Mouse (Mus musculus) T-helper 2 cell (primary cell): ENCODE results near the gene Tmem209.

ENCODE experiments used
- in situ Hi-C: fragments of 300-600 bp; cut with MboI, MseI; formaldehyde crosslinking; loops from one replicate; pipeline ENCODE4 v1.15.1; 2025; ENCODE audit warnings: high pct_unique_total_duplicates

The Tmem209 gene

GRCm38 (mm10) chr6:30465586-30465985, 44.0 kb downstream of the Tmem209 start:
- in situ Hi-C loops: no loop called here

- in situ Hi-C loops: no loop called here
Observed at GRCm38 (mm10) chr6:30462822-30463221, 46.8 kb downstream of the Tmem209 start.

GRCm38 (mm10) chr6:30461755-30462344, 47.7 kb downstream of the Tmem209 start:
- in situ Hi-C loops: no loop called here

GRCm38 (mm10) chr6:30460750-30461446, 48.7 kb downstream of the Tmem209 start:
- in situ Hi-C loops: no loop called here

- in situ Hi-C loops: loop anchor here (5.0 to 10.0 kb wide), 2 partner anchors 58 to 1485 kb away; partner anchors contain the start of gene Klhdc10
Observed at GRCm38 (mm10) chr6:30459811-30460749, 49.5 kb downstream of the Tmem209 start.

- in situ Hi-C loops: loop anchor here (5.0 to 10.0 kb wide), 2 partner anchors 57 to 1484 kb away; partner anchors contain the start of gene Klhdc10
Observed at GRCm38 (mm10) chr6:30459056-30459747, 50.4 kb downstream of the Tmem209 start.

- in situ Hi-C loops: loop anchor here (5.0 to 10.0 kb wide), 2 partner anchors 56 to 1484 kb away; partner anchors contain the start of gene Klhdc10
Observed at GRCm38 (mm10) chr6:30458626-30459025, 51.0 kb downstream of the Tmem209 start.

- in situ Hi-C loops: loop anchor here (5.0 to 10.0 kb wide), 2 partner anchors 55 to 1482 kb away; partner anchors contain the start of gene Klhdc10
Observed at GRCm38 (mm10) chr6:30456991-30457390, 52.6 kb downstream of the Tmem209 start.

GRCm38 (mm10) chr6:30439576-30439975, 70.0 kb downstream of the Tmem209 start:
- in situ Hi-C loops: loop anchor here (10.0 kb wide), 1 partner anchor 365 kb away; no protein-coding TSS in a partner anchor

- in situ Hi-C loops: loop anchor here (10.0 kb wide), 1 partner anchor 368 kb away; no protein-coding TSS in a partner anchor
Observed at GRCm38 (mm10) chr6:30437054-30437453, 72.5 kb downstream of the Tmem209 start.

- in situ Hi-C loops: loop anchor here (10.0 kb wide), 1 partner anchor 368 kb away; no protein-coding TSS in a partner anchor
Observed at GRCm38 (mm10) chr6:30436476-30436875, 73.1 kb downstream of the Tmem209 start.

GRCm38 (mm10) chr6:30432461-30433192, 77.0 kb downstream of the Tmem209 start:
- in situ Hi-C loops: loop anchor here (10.0 kb wide), 1 partner anchor 372 kb away; no protein-coding TSS in a partner anchor
